Mouse (Mus musculus): ENCODE measurements around the gene Hemgn. TPM values are rescaled to one million over a fixed set of nuclear protein-coding genes. Genes with fewer than 3 reads are reported as not detected.

The Hemgn gene
- 0.77 and 2.4 TPM in 2 replicates for polyA plus RNA-seq (2015; fragmentation: Nextera tagmentation; extraction: Ambion mirVana)

DNA sequence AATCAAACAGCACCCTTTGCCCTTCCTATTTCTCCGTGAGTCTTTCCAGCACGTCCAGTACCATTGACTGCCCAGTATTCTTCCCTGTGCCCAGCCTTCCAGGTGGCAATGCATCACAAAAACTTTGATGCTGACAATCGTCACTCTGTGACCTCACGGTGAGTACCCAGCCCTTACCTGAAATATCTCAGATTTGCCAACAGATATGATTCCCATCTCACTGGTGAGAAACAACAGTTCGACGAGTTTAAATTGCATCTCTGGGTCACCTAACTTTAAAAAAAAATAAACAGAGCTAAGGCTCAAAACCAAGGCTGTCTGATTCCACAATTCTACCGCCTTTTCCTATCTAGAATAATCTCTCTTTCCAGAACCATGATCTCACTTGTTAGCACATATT, at the start of gene Hemgn:
Hemgn (minus strand) TSS at position 101 of the 400 bp plus-strand sequence.
- H3K4me1 ChIP-seq, result no peaks in the 10 kb centered on the region
- H3K9ac ChIP-seq, result no peak within 1 kb of the TSS
- no peak within 1 kb of the TSS for H3K4me3 ChIP-seq
- no peak within 1 kb of the TSS for H3K27ac ChIP-seq
- WGBS, result 79% methylated on average over 7 of the region's 7 CpGs
- no peaks in the 10 kb centered on the region for H3K27me3 ChIP-seq
- no peaks in the 10 kb centered on the region for H3K36me3 ChIP-seq
- ATAC-seq (ENCODE audit: insufficient number of reproducible peaks, low FRiP score, low TSS enrichment, low read depth), result no peak
- H3K4me2 ChIP-seq, result no peak within 1 kb of the TSS
- no peaks in the 10 kb centered on the region for H3K9me3 ChIP-seq

DNA sequence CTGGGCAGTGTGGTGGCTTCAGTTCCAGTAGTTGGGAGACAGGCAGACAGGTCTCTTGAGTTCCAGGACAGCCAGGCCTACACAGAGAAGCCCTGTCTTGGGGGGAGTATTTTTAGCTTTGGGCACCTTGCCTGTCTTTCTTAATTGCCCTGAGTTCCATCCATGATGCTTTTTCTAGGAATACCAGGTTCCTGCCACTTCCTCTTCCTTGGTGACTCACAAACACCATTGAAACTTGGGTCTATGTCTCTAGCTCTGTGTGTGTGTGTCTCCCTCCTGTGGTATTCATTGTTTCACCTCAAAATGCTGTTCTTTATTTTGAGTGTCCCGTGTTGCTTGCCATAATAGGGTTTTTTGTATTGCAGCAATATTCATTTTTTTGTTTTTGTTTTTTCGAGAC, 45.1 kb upstream of the Hemgn start:
- Histone ChIP-seq H3K36me3 (peaks cover 32% of the 10 kb centered on the region), H3K27me3 (no peaks in the 10 kb centered on the region), H3K9me3 (no peaks in the 10 kb centered on the region), H3K4me2 (no peak overlapping the region), H3K4me3 (no peak overlapping the region), H3K27ac (no peak overlapping the region), H3K9ac (no peak overlapping the region), H3K4me1 (peaks cover 23% of the 10 kb centered on the region)
- no peak for ATAC-seq (ENCODE audit: insufficient number of reproducible peaks, low FRiP score, low TSS enrichment, low read depth)
- WGBS, result 94% methylated on average over 2 of the region's 2 CpGs

DNA sequence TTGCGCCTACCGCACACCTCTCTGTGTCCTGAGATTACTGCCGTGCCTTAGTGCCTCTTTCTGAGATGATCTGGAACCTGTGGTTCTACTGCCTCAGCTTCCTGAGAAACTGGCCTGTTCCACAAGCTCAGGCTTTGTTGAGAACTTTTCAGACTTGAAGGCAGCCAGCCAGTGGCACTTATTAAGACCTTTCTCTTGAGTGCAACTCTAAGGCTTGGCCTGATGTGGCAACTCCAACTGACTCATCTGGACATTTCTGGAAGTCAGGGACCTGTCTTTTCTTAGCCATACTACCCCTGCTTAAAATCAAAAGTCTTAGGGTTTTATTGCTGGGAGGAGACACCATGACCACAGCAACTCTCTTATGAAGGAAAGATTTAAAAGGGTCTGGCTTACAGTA, 43.9 kb upstream of the Hemgn start:
- WGBS, result 87% methylated on average over 3 of the region's 3 CpGs
- peaks cover 21% of the 10 kb centered on the region for H3K36me3 ChIP-seq
- no peak overlapping the region for H3K4me2 ChIP-seq
- no peaks in the 10 kb centered on the region for H3K9me3 ChIP-seq
- H3K4me1 ChIP-seq, result peaks cover 30% of the 10 kb centered on the region
- H3K27ac ChIP-seq, result no peak overlapping the region
- no peak overlapping the region for H3K4me3 ChIP-seq
- H3K27me3 ChIP-seq, result no peaks in the 10 kb centered on the region
- H3K9ac ChIP-seq, result no peak overlapping the region
- no peak for ATAC-seq (ENCODE audit: insufficient number of reproducible peaks, low FRiP score, low TSS enrichment, low read depth)

DNA sequence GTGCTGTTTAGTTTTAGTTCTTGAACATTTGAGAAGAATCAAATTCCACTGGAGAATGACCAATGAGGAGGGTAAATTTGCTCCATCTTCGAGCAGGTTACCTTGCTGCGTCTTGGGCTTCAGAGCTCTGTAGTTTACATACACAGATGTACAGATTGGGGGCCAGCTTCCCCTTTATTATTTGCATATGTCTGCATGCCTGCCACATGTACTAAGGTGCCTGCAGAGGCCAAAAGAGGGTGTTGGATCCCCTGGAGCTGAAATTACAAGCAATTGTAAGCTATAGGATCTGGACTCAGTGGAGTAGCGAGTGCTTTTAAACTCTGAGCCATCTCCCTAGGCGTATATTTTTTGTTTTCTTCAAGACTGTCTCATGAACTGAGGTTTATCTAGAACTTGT, 43.5 kb upstream of the Hemgn start:
- peaks cover 30% of the 10 kb centered on the region for H3K4me1 ChIP-seq
- no peak overlapping the region for H3K4me2 ChIP-seq
- no peak for ATAC-seq (ENCODE audit: insufficient number of reproducible peaks, low FRiP score, low TSS enrichment, low read depth)
- H3K9ac ChIP-seq, result no peak overlapping the region
- peaks cover 18% of the 10 kb centered on the region for H3K36me3 ChIP-seq
- H3K4me3 ChIP-seq, result no peak overlapping the region
- no peak overlapping the region for H3K27ac ChIP-seq
- WGBS, result 60% methylated on average over 4 of the region's 4 CpGs
- no peaks in the 10 kb centered on the region for H3K9me3 ChIP-seq
- no peaks in the 10 kb centered on the region for H3K27me3 ChIP-seq

DNA sequence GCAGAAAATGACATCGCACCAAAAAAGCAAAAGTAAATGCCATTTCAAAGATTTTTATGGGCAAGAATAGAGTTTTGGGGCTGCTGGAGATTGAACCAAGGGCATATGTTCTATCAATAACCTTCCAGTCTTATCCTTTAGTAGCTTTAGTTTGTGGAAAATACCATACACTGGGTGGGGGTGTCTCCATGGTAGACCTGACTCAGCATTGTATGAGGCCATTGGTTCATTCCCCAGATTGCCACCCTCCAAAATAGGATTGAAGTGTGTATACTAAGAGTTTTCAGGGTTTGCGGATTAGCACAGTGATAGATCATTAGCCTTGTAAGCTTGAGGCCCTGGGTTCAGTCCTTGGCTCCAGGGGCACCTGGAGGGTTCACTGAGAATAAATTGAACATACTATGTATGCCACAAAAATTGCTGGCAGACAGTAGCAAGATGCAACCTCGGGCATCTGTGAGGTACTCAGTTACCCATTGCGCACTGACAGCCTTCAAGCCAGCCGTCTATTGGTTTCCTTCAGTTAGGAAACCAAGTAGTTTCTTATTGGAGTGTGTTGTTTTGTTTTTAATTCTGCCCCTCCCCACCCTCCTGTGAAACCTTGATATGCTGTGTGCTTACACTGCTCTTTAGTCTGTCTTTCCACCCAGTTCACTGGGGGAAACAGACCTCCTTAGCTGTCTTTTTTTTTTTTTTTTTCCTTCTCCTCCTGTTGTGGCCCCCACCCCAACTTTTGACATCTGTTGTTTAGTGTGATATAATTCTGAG, 41.0 kb upstream of the Hemgn start:
- H3K4me1 ChIP-seq, result peaks cover 30% of the 10 kb centered on the region
- H3K9me3 ChIP-seq, result no peaks in the 10 kb centered on the region
- H3K36me3 ChIP-seq, result no peaks in the 10 kb centered on the region
- no peak for ATAC-seq (ENCODE audit: insufficient number of reproducible peaks, low FRiP score, low TSS enrichment, low read depth)
- H3K4me2 ChIP-seq, result no peak overlapping the region
- WGBS, result 66% methylated on average over 5 of the region's 5 CpGs
- H3K27me3 ChIP-seq, result no peaks in the 10 kb centered on the region
- no peak overlapping the region for H3K4me3 ChIP-seq
- H3K9ac ChIP-seq, result no peak overlapping the region
- no peak overlapping the region for H3K27ac ChIP-seq

DNA sequence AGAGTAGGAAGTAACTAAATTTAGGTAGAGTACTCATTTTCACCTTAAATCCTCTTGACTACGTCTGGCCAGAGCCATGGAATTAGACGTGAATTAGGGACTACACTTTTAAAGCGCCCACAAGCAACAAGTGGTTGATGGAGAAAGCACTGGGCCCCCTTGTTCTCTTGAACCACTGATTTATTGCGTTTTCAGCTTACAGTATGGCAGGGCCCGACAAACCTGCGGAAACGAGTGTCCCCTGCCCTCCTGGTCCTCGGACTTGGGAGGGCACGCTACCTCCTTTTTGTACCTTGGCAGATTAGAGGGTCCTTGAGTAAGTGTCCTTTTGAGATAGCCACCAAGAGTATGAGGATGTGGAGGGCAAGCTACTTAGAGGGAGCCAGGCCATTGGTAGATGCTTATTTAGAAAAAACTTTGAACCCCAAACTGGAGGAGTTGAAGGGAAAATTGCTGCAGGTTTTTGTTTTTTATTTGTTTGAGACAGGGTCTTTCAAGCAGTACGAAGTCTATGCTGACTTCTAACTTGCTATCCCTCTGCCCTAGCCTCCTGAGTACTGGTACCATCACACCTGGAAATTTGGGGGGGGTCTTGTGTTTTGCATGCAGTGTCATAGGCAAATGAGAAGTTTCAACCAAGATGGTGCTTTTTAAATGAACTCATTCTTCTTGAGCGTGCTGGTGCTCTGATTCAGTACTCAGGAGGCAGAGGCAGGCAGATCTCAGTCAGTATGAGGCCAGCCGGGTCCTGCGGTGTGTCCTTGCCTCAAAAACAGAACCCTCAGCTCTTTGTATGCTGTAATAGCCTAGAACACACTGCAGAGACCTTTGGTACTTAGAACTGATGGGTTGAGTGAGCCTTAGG, 39.8 kb upstream of the Hemgn start:
- no peaks in the 10 kb centered on the region for H3K9me3 ChIP-seq
- peak overlapping the region; percentile 86 for H3K4me3 ChIP-seq
- no peaks in the 10 kb centered on the region for H3K27me3 ChIP-seq
- H3K36me3 ChIP-seq, result no peaks in the 10 kb centered on the region
- H3K4me2 ChIP-seq, result peak overlapping the region; percentile 81
- ATAC-seq (ENCODE audit: insufficient number of reproducible peaks, low FRiP score, low TSS enrichment, low read depth), result no peak
- H3K9ac ChIP-seq, result peak overlapping the region; percentile 95
- peak overlapping the region; percentile 99 for H3K27ac ChIP-seq
- WGBS, result 30% methylated on average over 13 of the region's 13 CpGs
- H3K4me1 ChIP-seq, result peaks cover 33% of the 10 kb centered on the region

DNA sequence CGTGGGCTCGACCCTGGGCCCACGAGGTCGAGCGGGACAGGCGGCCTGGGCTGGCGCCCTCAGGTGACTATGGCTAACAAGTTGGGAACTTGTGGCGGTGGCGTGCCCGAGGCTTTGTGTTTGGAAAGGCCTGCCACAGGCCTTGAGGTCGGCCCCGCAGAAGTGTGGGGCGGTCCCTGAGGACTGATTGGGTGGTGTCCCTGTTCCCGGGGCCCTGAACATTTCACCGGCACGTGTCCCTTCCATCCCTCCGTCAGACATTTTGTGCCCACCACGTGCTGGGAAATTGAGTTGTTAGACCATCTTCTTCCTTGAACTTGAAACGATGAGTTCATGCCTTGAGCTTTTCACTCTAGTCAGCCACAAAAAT, 39.2 kb upstream of the Hemgn start:
- ATAC-seq (ENCODE audit: insufficient number of reproducible peaks, low FRiP score, low TSS enrichment, low read depth), result peak; percentile 13; the same call in 1 of the 2 replicates
- under 1% methylated on average over 19 of the region's 19 CpGs for WGBS
- Histone ChIP-seq H3K4me3 (peak overlapping the region; percentile 86), H3K27me3 (no peaks in the 10 kb centered on the region), H3K4me2 (peak overlapping the region; percentile 81), H3K9ac (peak overlapping the region; percentile 95), H3K36me3 (no peaks in the 10 kb centered on the region), H3K4me1 (peaks cover 33% of the 10 kb centered on the region), H3K9me3 (no peaks in the 10 kb centered on the region), H3K27ac (peak overlapping the region; percentile 99)

DNA sequence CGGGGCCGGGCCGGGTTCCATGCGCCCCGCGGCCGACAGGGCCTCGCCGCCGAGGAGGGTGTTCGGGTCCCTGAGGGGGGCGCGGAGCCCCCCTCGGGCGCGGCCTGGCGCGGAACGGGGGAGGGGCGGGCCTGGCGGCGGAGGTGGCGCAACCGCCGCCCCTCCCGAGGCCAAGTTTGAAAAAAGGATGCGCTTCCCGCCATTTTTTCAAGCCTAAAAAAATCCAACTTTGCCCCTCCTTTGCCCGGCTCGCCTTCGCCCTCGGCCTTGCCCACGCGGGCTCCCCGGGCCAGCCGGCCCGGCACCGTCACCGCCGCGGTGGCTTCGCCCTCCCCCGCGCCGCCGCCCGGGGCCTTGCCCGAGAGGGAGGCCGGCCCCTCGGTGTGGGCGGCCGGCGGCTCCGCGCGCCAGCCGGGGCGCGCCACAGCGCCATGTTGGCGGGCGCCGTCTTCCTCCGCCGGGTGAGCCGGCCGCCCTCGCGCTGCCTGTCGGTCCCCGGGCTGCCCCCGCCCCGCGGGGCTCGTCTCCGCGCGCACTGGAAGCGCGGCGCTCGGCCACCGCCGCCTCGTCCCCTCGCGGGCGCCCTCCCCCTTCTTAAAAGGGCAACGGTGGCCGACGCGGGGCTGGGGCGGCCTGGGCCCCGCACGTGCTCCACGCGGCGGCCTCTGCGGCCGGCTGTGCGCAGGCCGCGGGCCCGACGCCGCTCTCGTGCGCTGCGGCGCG, 38.6 kb upstream of the Hemgn start:
- Histone ChIP-seq H3K9me3 (no peaks in the 10 kb centered on the region), H3K9ac (peak overlapping the region; percentile 95), H3K4me1 (peaks cover 30% of the 10 kb centered on the region), H3K36me3 (no peaks in the 10 kb centered on the region), H3K4me2 (peak overlapping the region; percentile 81), H3K4me3 (peak overlapping the region; percentile 86), H3K27me3 (no peaks in the 10 kb centered on the region), H3K27ac (peak overlapping the region; percentile 99)
- ATAC-seq (ENCODE audit: insufficient number of reproducible peaks, low FRiP score, low TSS enrichment, low read depth), result peak; percentile 21; the same call in 1 of the 2 replicates
- under 1% methylated on average over 86 of the region's 111 CpGs for WGBS

DNA sequence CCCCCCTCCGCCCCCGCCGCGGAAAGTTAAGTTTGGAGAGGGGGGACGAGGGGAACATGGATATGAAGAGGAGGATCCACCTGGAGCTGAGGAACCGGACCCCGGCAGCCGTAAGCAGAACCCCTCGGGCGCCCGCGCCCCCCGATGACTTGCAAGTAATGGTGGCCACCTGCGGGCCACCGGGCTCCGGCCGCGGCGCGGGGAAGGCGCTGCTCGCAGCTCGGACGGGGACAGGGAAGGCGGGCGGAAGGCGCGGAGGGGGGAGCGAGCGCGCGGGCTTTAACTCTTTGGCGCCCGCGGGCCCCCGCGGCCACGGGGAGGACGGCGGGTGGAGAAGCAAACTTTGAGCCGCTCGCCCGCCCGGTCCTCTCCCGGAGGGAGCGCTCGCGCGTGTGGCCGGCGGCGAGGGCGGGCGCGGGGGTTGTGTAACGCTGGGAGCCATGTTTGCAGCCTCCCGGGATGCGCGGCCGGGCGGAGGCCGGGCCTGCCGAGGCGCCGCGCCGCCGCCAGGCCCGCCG, 38.0 kb upstream of the Hemgn start:
- H3K4me1 ChIP-seq, result peaks cover 26% of the 10 kb centered on the region
- H3K36me3 ChIP-seq, result no peaks in the 10 kb centered on the region
- peak overlapping the region; percentile 99 for H3K27ac ChIP-seq
- under 1% methylated on average over 63 of the region's 70 CpGs for WGBS
- no peaks in the 10 kb centered on the region for H3K27me3 ChIP-seq
- peak; percentile 21 for ATAC-seq (ENCODE audit: insufficient number of reproducible peaks, low FRiP score, low TSS enrichment, low read depth)
- H3K9ac ChIP-seq, result peak overlapping the region; percentile 95
- H3K4me2 ChIP-seq, result peak overlapping the region; percentile 81
- H3K4me3 ChIP-seq, result peak overlapping the region; percentile 86
- no peaks in the 10 kb centered on the region for H3K9me3 ChIP-seq

DNA sequence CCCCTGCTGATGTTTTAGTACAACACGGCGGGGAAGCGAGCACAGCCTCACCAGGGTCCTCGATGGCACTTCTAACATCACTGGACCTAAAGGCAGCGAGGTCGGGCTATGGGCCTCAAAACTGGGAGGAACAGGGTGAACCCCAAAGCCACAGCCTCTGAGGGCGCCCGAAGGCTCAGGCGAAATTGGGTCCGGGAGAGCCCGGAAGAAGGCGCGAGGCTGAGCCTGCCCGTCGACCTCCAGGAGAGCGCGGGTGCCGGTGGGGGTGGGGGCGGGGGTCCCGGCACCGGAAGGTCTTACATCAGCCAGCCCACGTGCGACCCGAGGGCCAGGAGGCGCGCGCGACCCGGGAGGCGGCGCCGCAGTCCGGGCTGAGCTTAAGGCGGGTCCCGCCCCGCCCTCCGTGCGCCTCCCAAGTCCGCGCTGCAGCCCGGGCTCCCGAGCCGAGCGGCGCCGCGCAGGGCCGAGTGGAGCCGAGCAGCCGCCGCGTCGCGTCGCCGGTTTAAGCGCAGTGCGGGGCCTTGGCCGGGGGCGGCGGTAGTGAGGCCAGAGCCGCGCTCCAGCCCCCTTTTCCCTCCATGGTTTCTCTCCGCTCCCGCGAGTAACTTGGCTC, 37.3 kb upstream of the Hemgn start, which contains the start of gene Anp32b:
Anp32b (plus strand) TSS at position 384 of the 613 bp plus-strand sequence.
- Histone ChIP-seq H3K4me1 (peaks cover 25% of the 10 kb centered on the region), H3K4me3 (peak within 1 kb of the TSS; percentile 86), H3K4me2 (peak within 1 kb of the TSS; percentile 81), H3K9ac (peak within 1 kb of the TSS; percentile 95), H3K27me3 (no peaks in the 10 kb centered on the region), H3K36me3 (no peaks in the 10 kb centered on the region), H3K9me3 (no peaks in the 10 kb centered on the region), H3K27ac (peak within 1 kb of the TSS; percentile 99)
- peak; percentile 94 for ATAC-seq (ENCODE audit: insufficient number of reproducible peaks, low FRiP score, low TSS enrichment, low read depth)
- WGBS, result under 1% methylated on average over 59 of the region's 66 CpGs

DNA sequence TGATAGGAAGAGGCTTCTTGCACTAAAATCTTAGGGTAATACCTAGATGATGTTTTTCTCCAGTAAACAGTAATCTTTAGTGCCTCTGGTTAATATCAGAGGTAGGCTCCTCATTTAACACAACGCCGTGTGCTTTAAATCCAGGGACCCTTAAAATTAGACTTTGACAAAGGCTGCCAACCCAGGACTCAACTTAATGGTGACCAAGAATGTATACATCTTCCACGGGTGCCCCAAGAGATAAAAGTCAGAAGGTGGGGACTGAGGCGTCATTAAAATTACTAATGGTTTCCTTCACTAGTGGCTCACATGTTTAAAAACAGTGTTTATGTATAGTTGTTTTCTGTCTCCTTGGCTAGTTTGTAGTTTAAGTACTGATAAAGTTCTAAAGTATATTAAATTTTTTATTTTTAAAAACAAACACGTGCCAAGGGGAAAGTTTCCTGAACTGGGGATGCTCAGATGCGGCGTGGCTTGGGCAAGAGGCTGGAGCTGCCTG, 36.8 kb upstream of the Hemgn start:
- no peak for ATAC-seq (ENCODE audit: insufficient number of reproducible peaks, low FRiP score, low TSS enrichment, low read depth)
- no peaks in the 10 kb centered on the region for H3K9me3 ChIP-seq
- H3K36me3 ChIP-seq, result no peaks in the 10 kb centered on the region
- WGBS, result 22% methylated on average over 7 of the region's 7 CpGs
- H3K27me3 ChIP-seq, result no peaks in the 10 kb centered on the region
- peak overlapping the region; percentile 95 for H3K9ac ChIP-seq
- peaks cover 20% of the 10 kb centered on the region for H3K4me1 ChIP-seq
- peak overlapping the region; percentile 74 for H3K4me2 ChIP-seq
- H3K4me3 ChIP-seq, result peak overlapping the region; percentile 86
- peak overlapping the region; percentile 99 for H3K27ac ChIP-seq
